Mouse (Mus musculus): ENCODE results near the gene Parp11.

DNA sequence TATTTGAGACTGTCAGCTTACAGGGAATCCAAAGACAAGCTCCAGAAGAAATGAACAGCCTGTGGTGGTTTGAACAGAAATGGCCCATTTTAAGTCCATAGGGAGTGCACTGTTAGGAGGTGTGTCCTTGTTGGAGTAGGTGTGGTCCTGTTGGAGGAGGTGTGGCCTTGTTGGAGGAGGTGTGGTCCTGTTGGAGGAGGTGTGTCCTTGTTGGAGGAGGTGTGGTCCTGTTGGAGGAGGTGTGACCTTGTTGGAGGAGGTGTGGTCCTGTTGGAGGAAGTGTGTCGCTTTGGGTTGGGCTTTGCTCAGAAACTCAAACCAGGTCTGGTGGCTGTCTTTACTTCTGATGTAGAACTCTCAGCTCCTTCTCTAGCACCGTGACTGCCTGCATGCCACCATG is 48.6 kb upstream of the Parp11 start:
- TF ChIP-seq CTCF (IDR thresholded peaks at IDR 0.05; ENCODE audit: low read depth, low read length) = no peak
- no peak for TF ChIP-seq POLR2A (IDR thresholded peaks at IDR 0.05; ENCODE audit: extremely low read depth, insufficient read depth, low read length)

Measured in liver, adult 2 months (tissue).